Mouse (Mus musculus) embryo, embryonic 10 days (tissue): ENCODE data around the gene Snupn.
"Not testable (repeated sequence)": the region's sequence is repeated elsewhere in the genome, so short reads cannot be mapped to it uniquely, and the experiment has no call there.

Experiments used
- DNase-seq: peaks from one replicate; pipeline ENCODE4 v3.0.0-alpha.2; 2015; ENCODE audit warnings: low spot score

The Snupn gene

DNA sequence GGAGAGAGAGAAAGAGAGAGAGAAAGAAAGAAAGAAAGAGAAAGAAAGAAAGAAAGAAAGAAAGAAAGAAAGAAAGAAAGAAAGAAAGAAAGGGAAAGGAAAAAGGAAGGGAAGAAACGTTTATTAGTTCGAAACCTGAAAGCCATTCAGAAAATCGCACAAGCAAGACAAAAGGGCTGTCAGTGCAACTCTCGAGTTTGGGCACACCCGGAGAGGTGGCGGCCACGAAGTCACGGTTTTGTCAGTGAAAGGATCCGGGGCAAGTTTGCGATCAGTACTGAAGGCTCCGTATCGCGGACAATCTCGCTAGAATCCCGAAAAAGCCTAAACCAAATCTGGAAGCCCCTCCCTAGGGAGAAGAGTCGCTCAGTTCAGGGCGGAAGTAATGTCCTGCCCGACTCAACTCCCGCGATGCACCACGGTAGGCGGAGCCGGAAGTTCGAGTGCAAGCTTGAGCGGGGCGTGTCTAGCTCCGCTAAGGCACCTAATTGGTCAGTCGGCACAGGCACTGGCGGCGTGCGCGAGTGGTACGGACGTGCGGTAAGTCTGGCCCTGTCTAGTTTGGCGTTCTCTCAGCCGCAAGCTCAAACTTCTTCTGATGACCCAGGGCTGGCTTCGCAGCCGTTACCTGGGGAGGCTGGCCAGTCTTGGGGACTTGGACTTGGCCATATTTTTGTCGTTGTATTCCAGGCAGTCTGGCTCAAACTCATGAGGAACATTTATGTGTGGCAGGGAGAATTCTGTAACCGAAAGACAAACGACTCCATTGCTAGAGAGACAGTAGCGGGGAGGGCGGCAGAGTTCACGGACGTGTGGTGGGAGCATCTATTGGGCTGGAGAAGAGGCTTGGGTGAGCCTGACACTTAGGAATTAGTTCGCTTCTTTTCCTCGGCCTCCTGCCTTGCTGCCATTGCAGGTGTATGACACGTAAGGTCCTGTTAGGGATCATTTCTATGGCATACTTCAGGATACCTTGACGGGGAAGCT lies at the start of gene Snupn:
Gene Snupn (plus strand): TSS at position 465 of the 987 bp plus-strand sequence.
- DNase-seq, result peak; percentile 100

DNA sequence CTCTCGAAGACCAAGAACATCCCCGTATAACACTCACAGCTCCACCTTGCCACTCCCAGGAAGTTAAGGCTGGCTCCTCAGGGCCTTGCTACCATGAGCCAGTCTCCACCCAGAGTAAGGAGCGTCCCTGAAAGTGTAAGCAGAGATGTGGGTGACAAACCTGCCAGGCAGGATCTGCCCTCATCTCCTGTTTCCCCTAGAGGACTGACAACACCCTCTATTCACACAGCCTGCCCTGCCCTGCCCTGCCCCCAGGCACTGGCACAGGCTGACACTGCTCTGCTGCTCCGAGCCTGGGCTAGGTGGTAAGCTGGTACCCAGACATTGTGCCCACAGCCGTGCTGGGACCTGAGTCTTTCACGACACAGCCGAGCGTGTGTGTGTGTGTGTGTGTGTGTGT lies 49.5 kb upstream of the Snupn start:
- no peak for DNase-seq

- DNase-seq, result no peak
These were observed 47.0 kb upstream of the Snupn start for GRCm38 (mm10) chr9:56903662-56904061.

GRCm38 (mm10) chr9:56907549-56907948 lies 43.1 kb upstream of the Snupn start:
- DNase-seq, result no peak

DNA sequence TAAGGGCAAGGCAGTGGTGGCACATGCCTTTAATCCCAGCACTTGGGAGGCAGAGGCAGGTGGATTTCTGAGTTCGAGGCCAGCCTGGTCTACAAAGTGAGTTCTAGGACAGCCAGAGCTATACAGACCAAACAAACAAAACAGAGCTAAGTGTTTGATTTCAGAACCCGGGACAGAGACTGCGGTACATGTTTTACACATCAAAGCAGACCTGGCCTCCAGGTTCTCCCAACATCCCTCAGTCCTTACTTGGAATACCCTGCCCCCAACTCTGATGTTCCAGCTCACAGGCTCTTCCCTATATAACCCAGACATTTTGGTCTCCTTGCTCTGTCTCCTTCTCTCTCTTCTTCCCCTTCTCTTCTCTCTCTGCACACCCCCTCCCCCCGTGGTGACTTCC lies 40.7 kb upstream of the Snupn start:
- not testable (repeated sequence) for DNase-seq

DNA sequence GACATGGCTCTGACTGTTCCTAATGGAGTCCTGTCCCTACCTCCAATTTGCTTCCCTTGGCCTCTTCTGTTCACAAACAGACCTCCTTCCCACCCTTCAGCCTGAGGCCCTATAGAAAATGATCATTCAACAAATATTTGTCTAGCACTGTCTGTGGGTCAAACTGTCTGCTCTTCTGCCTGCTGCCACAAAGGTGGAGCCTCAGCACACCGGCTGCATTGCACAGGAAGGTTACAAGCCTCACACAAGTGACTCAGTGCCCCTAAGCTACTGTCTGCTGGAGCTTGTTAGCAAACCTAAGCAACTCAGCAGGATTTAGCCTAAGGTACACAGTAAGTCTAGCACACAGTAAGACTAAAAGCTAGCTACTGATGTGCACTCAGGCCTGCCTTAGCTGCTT lies 39.7 kb upstream of the Snupn start:
- no peak for DNase-seq

DNA sequence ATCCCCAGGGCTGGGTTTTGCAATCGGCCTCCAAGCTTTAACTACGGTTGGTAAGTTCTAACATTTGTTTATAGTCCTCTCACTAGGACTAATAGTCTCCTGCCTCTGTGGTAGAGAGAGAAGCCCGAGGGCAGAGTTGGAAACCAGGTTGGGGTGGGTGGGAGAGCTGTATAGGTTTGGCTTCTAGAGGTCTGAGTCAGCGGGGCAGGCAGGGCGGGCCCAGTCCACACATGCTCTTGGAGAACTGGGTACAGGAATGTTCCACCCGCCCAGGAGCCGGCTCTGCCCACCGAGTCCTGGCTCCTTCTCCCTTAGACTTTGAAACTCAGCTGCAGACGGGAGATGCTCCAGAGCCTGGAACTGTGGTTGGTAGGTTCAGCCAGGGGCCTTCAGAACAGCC lies 36.7 kb upstream of the Snupn start:
- no peak for DNase-seq

GRCm38 (mm10) chr9:56915116-56915515 lies 35.6 kb upstream of the Snupn start:
- DNase-seq, result no peak

DNA sequence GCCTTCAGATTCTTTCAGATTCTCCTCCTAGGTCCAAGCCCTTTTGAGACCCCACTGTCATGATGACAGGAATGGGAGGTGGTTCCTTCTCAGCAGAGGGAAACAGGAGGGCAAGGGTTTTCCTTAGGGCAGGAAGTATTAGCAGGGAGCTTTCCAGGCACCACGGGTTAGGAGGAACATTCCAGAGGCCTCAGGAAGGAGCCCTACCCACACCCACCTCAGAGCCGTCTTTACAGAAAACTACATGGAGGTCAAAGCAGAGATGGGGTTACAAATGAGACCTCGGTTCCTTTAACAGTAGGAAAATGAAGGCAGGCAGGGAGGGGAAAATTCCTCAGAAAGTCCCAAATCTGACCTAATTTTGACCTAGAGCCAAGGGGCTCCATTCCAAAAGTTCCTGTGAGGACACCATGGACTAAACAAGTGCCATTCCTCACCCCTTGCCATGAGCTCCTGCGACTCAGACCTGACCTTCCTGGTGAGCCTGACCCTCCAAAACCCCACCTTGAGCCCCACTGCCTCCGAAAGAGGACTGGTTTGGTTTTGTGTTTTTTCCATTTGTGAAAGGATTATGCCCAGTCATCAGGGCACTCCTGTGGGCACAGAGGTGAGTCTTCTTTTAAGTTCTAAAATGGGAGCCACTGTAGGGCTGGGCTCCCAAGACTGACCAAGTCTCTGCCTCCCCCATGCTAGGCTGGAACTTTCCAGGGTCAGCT lies 34.8 kb upstream of the Snupn start:
- DNase-seq, result no peak

DNA sequence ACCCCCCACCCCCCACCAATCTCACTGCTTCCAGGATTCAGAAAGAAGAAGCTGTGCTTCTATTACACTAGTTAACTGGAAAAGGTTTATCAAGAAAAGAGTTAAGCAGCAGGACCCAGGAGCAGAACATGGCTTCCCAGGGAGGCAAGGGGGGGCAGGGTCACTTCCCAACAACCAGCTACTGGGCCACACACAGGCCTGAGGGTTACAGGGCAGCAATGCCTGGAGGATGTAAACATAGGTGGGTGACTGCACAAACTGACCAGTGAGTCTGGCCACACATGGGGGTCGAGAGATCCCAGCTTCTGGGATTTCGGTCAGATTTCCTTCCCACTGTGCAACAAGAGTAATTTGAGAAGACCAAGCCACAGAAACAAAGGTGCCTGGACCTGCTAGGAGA lies 33.5 kb upstream of the Snupn start:
- no peak for DNase-seq

DNA sequence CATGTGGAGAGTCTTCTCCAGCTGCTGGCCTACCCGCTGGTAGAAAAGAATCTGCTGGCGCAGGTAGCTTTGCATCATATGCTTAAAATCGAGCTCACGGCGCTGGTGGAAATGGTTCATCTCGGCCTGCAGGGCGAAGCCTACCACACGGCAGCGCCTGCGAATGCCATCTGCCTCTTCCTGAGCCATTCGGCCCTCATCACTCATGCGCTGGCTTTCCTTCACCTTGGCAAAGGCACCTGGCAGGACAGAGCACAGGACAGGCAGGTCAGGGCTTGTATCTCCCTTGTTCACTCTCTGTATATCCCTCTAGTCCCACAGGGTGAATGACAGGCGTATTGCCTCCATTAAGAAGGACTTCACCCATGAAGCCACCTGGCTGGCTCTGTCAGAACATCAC lies 32.2 kb upstream of the Snupn start:
- DNase-seq, result no peak

DNA sequence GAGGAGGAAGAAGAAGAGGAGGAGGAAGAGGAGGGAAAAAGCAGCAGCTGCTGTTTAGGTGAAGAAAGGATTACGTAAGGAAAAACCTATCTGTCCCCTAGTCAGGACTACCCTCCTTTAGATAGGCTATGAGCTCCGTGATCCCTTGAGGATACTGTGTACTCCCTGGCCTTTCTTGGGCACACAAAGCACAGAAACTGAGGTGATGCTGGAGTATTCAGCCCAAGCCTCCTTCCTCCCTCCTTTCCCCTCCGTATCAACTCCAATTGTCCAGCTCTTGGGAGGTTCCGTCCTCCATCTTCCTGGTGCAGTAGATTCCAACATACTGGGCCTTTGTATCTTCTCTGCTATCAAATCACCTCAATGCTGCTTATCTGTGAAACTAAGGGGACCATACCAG lies 27.9 kb upstream of the Snupn start:
- DNase-seq, result no peak

- DNase-seq, result no peak
These were observed 26.6 kb upstream of the Snupn start for GRCm38 (mm10) chr9:56923841-56924650.

- peak; percentile 62 for DNase-seq
These were observed 26.0 kb upstream of the Snupn start for GRCm38 (mm10) chr9:56924651-56925027.

GRCm38 (mm10) chr9:56925291-56926024 lies 25.2 kb upstream of the Snupn start:
- no peak for DNase-seq

GRCm38 (mm10) chr9:56926025-56926360 lies 24.7 kb upstream of the Snupn start:
- DNase-seq, result no peak

DNA sequence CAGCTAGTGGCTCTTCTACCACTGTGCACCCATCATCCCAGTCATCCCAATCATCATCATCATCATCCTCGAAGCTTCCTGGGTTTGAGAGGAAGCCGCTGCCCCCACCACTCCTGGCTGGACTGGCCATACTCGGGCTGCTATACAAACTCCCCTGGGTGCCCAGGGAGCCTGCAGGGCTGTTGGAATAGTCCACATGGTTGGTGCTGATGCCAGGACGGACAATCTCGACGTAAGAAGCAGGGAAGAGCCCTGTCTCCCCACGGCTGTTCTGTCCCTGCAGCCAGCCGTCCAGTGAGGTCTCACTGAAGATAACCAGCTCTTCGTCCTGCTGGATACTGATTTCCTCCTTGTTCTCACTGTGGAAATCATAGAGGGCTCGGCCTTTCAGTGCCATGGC lies 24.3 kb upstream of the Snupn start:
- no peak for DNase-seq

DNA sequence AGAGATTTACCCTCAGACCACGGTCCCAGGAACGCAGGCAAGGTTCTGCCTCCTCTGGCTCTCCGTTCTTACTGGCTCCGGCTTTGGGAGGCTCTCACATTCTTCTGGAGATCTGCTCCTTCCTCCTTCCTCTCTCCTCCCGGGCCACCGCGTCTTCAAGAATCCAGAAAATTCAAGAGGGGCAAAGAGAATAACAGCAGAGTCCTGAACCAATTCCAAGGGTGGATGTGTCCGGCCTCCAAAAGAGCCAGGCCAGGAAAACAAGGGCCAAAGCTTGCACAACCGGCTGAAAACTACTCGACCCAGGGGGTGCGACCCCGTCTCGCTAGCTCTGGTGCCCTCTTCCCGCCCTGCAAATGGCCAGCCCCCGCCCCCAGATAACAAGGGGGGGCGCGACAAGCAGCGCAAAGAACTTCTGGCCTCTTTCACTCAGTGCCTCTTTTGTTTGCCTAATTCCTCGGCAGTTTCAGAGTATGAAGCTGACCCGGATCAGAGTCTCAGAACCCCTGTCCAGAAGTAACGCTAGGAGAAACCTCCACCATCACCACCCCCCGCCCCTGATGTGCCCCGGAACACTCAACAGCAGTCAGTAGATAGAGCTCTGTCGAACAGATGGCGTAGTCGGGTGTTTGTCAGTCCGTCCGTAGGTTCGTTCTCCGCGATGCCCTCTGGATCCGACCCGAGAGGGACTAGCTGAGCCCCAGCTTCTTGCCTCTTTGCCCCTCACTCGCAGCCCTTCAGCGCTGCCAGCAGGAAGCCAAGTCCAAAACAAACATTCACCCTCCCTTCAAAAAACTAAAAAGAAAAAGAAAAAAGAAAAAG lies 23.3 kb upstream of the Snupn start:
- peak; percentile 64 for DNase-seq

DNA sequence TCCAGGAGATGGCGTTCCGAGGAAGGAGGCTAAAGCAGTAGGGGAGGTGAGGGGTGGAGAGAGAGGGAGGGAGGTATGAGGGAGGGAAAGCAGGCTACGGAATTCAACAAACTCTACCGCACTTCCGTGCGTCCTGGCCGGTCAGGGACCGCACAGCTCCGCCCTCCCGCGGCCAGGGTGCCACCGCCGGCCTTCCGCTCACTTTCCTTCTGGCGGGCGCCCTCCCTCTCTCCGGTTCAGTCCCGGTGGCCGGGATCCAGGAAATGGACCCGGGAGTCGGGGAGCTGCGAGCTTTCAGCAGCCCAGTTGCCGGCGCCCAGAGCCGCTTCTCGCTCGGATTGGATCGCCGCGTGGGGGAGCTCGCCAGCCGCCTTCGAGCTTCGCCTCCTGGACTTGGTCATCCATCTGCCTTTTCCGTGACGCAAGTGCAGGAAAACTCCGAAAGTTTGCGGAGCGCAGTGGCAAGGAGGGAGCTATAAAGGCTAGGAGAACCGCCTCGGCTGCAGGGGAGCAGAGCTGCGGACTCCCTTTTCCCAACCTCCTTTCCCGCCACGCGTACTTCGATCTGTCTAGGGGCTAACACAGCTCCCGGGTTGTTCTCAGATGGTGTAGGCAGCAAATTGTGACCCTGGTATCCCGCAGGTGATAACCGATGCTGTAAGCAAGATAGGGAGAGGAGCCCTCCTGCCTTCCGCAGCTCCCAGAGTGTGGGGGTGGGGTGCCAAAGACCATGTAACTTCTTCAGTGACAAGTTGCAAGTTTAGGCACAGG lies 22.5 kb upstream of the Snupn start, which contains the start of gene Snx33:
Gene Snx33 (minus strand): TSS at position 331 of the 771 bp plus-strand sequence.
- DNase-seq, result peak; percentile 93

DNA sequence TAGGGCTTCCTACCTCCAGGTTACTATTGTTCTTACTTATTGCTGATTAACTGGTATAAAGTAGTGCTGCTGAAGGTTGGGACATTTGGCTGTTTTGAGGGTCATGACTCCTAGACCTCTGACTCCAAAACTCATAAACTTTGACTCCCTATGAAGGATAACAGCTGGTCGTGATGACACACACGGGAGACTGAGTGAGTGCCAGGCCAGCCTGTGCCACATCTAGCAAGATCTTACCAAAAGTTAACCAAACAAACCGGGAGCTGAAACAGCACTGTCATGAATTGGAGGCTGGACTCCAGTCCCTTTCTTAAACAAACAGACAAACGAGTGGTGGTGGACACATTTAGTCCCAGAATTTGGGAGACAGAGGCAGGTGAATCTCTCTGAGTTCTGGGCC lies 21.2 kb upstream of the Snupn start:
- DNase-seq, result no peak
